Mouse (Mus musculus) spleen, postnatal 10 days (tissue): ENCODE results near the gene Meiob.
A peak's percentile ranks its signal among the peaks of the same experiment; 100 is the strongest.

Experiments used
- DNase-seq, 2 experiments: peaks; one replicate each; pipeline ENCODE4 v3.0.0; 2021 to 2022; ENCODE audit warnings: low spot score in 2 of 2

The Meiob gene

GRCm38 (mm10) chr17:24821351-24822280 is 17.5 kb downstream of the Meiob start:
- DNase-seq, result no peak

- DNase-seq, result no peak
These were observed 35.8 kb downstream of the Meiob start, which contains the start of gene Hagh for GRCm38 (mm10) chr17:24839842-24840241. Gene Hagh (plus strand): TSS chr17:24840143.

GRCm38 (mm10) chr17:24840341-24840740 is 36.3 kb downstream of the Meiob start:
- no peak for DNase-seq

GRCm38 (mm10) chr17:24841133-24841532 is 37.0 kb downstream of the Meiob start:
- DNase-seq, result peak; percentile 31 to 65

GRCm38 (mm10) chr17:24842631-24843030 is 38.5 kb downstream of the Meiob start:
- DNase-seq, result peak in 1 of 2 experiments; percentile 53

GRCm38 (mm10) chr17:24844525-24844924 is 40.4 kb downstream of the Meiob start:
- no peak for DNase-seq

- DNase-seq, result no peak
These were observed 43.3 kb downstream of the Meiob start for GRCm38 (mm10) chr17:24847386-24847785.

GRCm38 (mm10) chr17:24848600-24849031 is 44.5 kb downstream of the Meiob start:
- DNase-seq, result peak; percentile 42 to 57

GRCm38 (mm10) chr17:24849733-24850064 is 45.6 kb downstream of the Meiob start:
- DNase-seq, result no peak

- peak; percentile 96 to 97 for DNase-seq
These were observed 46.1 kb downstream of the Meiob start, which contains the start of gene Fahd1 for GRCm38 (mm10) chr17:24850065-24850772. Gene Fahd1 (minus strand): TSS chr17:24850364.

- no peak for DNase-seq
These were observed 46.7 kb downstream of the Meiob start for GRCm38 (mm10) chr17:24850773-24851127.

- DNase-seq, result peak in 1 of 2 experiments; percentile 22
These were observed 47.5 kb downstream of the Meiob start for GRCm38 (mm10) chr17:24851381-24852125.

GRCm38 (mm10) chr17:24855838-24856464 is 51.9 kb downstream of the Meiob start:
- no peak for DNase-seq

- DNase-seq, result no peak
These were observed 52.5 kb downstream of the Meiob start for GRCm38 (mm10) chr17:24856589-24856988.

- DNase-seq, result peak; percentile 55 to 65
These were observed 53.9 kb downstream of the Meiob start for GRCm38 (mm10) chr17:24857831-24858470.

GRCm38 (mm10) chr17:24858967-24859366 is 54.9 kb downstream of the Meiob start:
- peak; percentile 74 to 86 for DNase-seq

- DNase-seq, result peak; percentile 71 to 78
These were observed 56.0 kb downstream of the Meiob start for GRCm38 (mm10) chr17:24860076-24860475.

GRCm38 (mm10) chr17:24861785-24862184 is 57.7 kb downstream of the Meiob start:
- DNase-seq, result no peak

- no peak for DNase-seq
These were observed 61.7 kb downstream of the Meiob start, which contains the start of gene Igfals for GRCm38 (mm10) chr17:24865776-24866175. Gene Igfals (plus strand): TSS chr17:24865997.

- DNase-seq, result no peak
These were observed 63.8 kb downstream of the Meiob start for GRCm38 (mm10) chr17:24867914-24868313.
